Mouse (Mus musculus) heart, postnatal 0 days (tissue): ENCODE results near the gene Prpsap1. TPM values are rescaled to one million over a fixed set of nuclear protein-coding genes. Genes with fewer than 3 reads are reported as not detected.

Source experiments
- ATAC-seq: fragments of 200-750 bp; cut with Nextera tagmentation; 2 replicates; pipeline ENCODE4 v1.8.0; 2017; ENCODE audit warnings: low read depth, moderate number of reproducible peaks, moderate library complexity; ENCODE audit not compliant: insufficient read depth
- DNase-seq: peaks from one replicate; pipeline ENCODE4 v3.0.0-alpha.2; 2016; ENCODE audit warnings: low spot score
- H3K27ac ChIP-seq: fragments of 300-500 bp; sonication (generic); 2 replicates; pipeline ENCODE4 v1.5.1; 2014; ENCODE audit warnings: low read depth, mild to moderate bottlenecking
- H3K27me3 ChIP-seq: fragments of 300-500 bp; sonication (generic); 2 replicates; pipeline ENCODE4 v1.6.1; 2014; ENCODE audit warnings: low read length, mixed read lengths; ENCODE audit not compliant: control insufficient read depth, insufficient read depth
- H3K36me3 ChIP-seq: fragments of 300-500 bp; sonication (generic); replicated peaks from 2 replicates; pipeline ENCODE4 v1.6.1; 2014; ENCODE audit warnings: low read length, mixed read lengths; ENCODE audit not compliant: control insufficient read depth, insufficient read depth
- H3K4me1 ChIP-seq: fragments of 300-500 bp; sonication (generic); 2 replicates; pipeline ENCODE4 v1.6.1; 2014; ENCODE audit warnings: antibody characterized with exemption; ENCODE audit not compliant: control insufficient read depth, insufficient read depth
- H3K4me2 ChIP-seq: fragments of 300-500 bp; sonication (generic); 2 replicates; pipeline ENCODE4 v1.6.1; 2014; ENCODE audit warnings: low read depth, mild to moderate bottlenecking, low read length, moderate library complexity
- H3K4me3 ChIP-seq: fragments of 300-500 bp; sonication (generic); 2 replicates; pipeline ENCODE4 v1.5.1; 2014; ENCODE audit warnings: low read depth, low read length
- H3K9ac ChIP-seq: fragments of 300-500 bp; sonication (generic); replicated peaks from 2 replicates; pipeline ENCODE4 v1.6.1; 2014; ENCODE audit warnings: low read depth, low read length, mixed read lengths
- H3K9me3 ChIP-seq: fragments of 300-500 bp; sonication (generic); replicated peaks from 2 replicates; pipeline ENCODE4 v1.6.1; 2016; ENCODE audit warnings: low read length; ENCODE audit not compliant: control insufficient read depth
- CTCF ChIP-seq: IDR thresholded peaks from 2 replicates; pipeline ENCODE4 v1.5.1; 2016; ENCODE audit warnings: antibody characterized with exemption, control low read depth, low read depth
- EP300 ChIP-seq: IDR thresholded peaks from 2 replicates; pipeline ENCODE4 v1.6.1; 2016; ENCODE audit warnings: antibody characterized with exemption, low read depth
- WGBS: fragments of 180-500 bp; shearing (Covaris S2); extraction: QIAGEN DNeasy Blood & Tissue Kit; methylation state at CpG from one replicate; pipeline ENCODE4 v1.1.7; 2014; 5-methylcytosine and 5-hydroxymethylcytosine counted together
- polyA plus RNA-seq: library from polyadenylated mRNA; unstranded; fragments of >200 nt; fragmentation: Nextera tagmentation; extraction: Ambion mirVana; gene quantifications from 2 replicates; pipeline ENCODE4 v1.2.1, GENCODE M21; 2015
- total RNA-seq: library from RNA; depleted of rRNA; stranded (reverse); fragments of >200 nt; gene quantifications from 2 replicates; pipeline ENCODE4 v1.2.3, GENCODE M21; 2014; ENCODE audit warnings: low replicate concordance

Prpsap1 gene
- total and polyA plus RNA-seq, 2 experiments from 2014 or later = 43.3 to 59.2 TPM

- Histone ChIP-seq H3K4me2 (no peak overlapping the region), H3K27me3 (peaks cover 19% of the 10 kb centered on the region), H3K9ac (no peak overlapping the region), H3K4me3 (no peak overlapping the region), H3K27ac (no peak overlapping the region), H3K9me3 (no peaks in the 10 kb centered on the region; the same call in 1 of the 2 replicates), H3K36me3 (no peaks in the 10 kb centered on the region), H3K4me1 (no peaks in the 10 kb centered on the region)
- no peak for ATAC-seq
- 62% methylated on average over 5 of the region's 5 CpGs for WGBS
- DNase-seq = no peak
- TF ChIP-seq EP300 (no peak), CTCF (peak; percentile 30)
Observed at GRCm38 (mm10) chr11:116447822-116448221, 46.2 kb downstream of the Prpsap1 start.

- DNase-seq = no peak
- Histone ChIP-seq H3K27me3 (peaks cover 19% of the 10 kb centered on the region), H3K4me1 (no peaks in the 10 kb centered on the region), H3K4me2 (no peak overlapping the region), H3K9me3 (no peaks in the 10 kb centered on the region; the same call in 1 of the 2 replicates), H3K9ac (no peak overlapping the region), H3K36me3 (no peaks in the 10 kb centered on the region), H3K4me3 (no peak overlapping the region), H3K27ac (no peak overlapping the region)
- no peak for TF ChIP-seq EP300
- no peak for TF ChIP-seq CTCF
- 10% methylated on average over 18 of the region's 19 CpGs for WGBS
- ATAC-seq = no peak
Observed at GRCm38 (mm10) chr11:116446308-116446887, 47.6 kb downstream of the Prpsap1 start.

- Histone ChIP-seq H3K4me2 (no peak overlapping the region), H3K9ac (no peak overlapping the region), H3K4me3 (no peak overlapping the region), H3K36me3 (no peaks in the 10 kb centered on the region), H3K27me3 (peaks cover 19% of the 10 kb centered on the region), H3K9me3 (no peaks in the 10 kb centered on the region; the same call in 1 of the 2 replicates), H3K4me1 (peaks cover 2% of the 10 kb centered on the region; the same call in 1 of the 2 replicates), H3K27ac (no peak overlapping the region)
- WGBS = 35% methylated on average over 16 of the region's 16 CpGs
- peak; percentile 77 for DNase-seq
- peak; percentile 66 for ATAC-seq
- TF ChIP-seq EP300 = no peak
- peak; percentile 98 for TF ChIP-seq CTCF
Observed at GRCm38 (mm10) chr11:116445596-116446307, 48.2 kb downstream of the Prpsap1 start.

- WGBS = 86% methylated on average over 6 of the region's 6 CpGs
- H3K4me3 ChIP-seq = no peak overlapping the region
- ATAC-seq = no peak
Observed at GRCm38 (mm10) chr11:116443935-116444334, 50.1 kb downstream of the Prpsap1 start.

GRCm38 (mm10) chr11:116443311-116443710 is 50.7 kb downstream of the Prpsap1 start:
- TF ChIP-seq EP300 (no peak), CTCF (no peak)
- Histone ChIP-seq H3K4me2 (no peak overlapping the region), H3K4me3 (no peak overlapping the region), H3K4me1 (peaks cover 9% of the 10 kb centered on the region), H3K27me3 (peaks cover 19% of the 10 kb centered on the region), H3K27ac (no peak overlapping the region), H3K9ac (no peak overlapping the region), H3K9me3 (no peaks in the 10 kb centered on the region), H3K36me3 (peaks cover 6% of the 10 kb centered on the region)
- ATAC-seq (no peak), DNase-seq (no peak)
- whole genome bisulfite sequencing = 80% methylated on average over 6 of the region's 6 CpGs

More at GRCm38 (mm10) chr11:116443935-116444334, 50.1 kb downstream of the Prpsap1 start:
- no peak overlapping the region for H3K9ac ChIP-seq
- peaks cover 4% of the 10 kb centered on the region for H3K36me3 ChIP-seq
- H3K27ac ChIP-seq = no peak overlapping the region
- H3K4me2 ChIP-seq = no peak overlapping the region
- H3K4me1 ChIP-seq = peaks cover 9% of the 10 kb centered on the region
- no peaks in the 10 kb centered on the region for H3K9me3 ChIP-seq
- no peak for TF ChIP-seq CTCF
- no peak for TF ChIP-seq EP300
- peaks cover 19% of the 10 kb centered on the region for H3K27me3 ChIP-seq
- no peak for DNase-seq

- no peak overlapping the region for H3K27ac ChIP-seq
Observed at GRCm38 (mm10) chr11:116442867-116443177, 51.2 kb downstream of the Prpsap1 start.

More at GRCm38 (mm10) chr11:116442867-116443177, 51.2 kb downstream of the Prpsap1 start:
- Histone ChIP-seq H3K36me3 (peaks cover 6% of the 10 kb centered on the region), H3K9ac (no peak overlapping the region), H3K4me1 (peaks cover 9% of the 10 kb centered on the region), H3K9me3 (no peaks in the 10 kb centered on the region), H3K27me3 (peaks cover 15% of the 10 kb centered on the region), H3K4me2 (no peak overlapping the region), H3K4me3 (no peak overlapping the region)
- no peak for TF ChIP-seq EP300
- TF ChIP-seq CTCF = no peak
- 44% methylated on average over 6 of the region's 6 CpGs for WGBS
- no peak for ATAC-seq
- DNase-seq = no peak
